Mouse (Mus musculus) C2C12 (cell line): ENCODE data around the gene Med12l. TPM values are rescaled to one million over a fixed set of nuclear protein-coding genes. Genes with fewer than 3 reads are reported as not detected.

Experiments
- H3K27me3 ChIP-seq: one replicate; pipeline ENCODE4 v1.6.1; 2011; ENCODE audit not compliant: control insufficient read depth, insufficient read depth, insufficient read length
- H3K36me3 ChIP-seq: one replicate; pipeline ENCODE4 v1.6.1; 2011; ENCODE audit not compliant: control insufficient read depth, insufficient read depth
- H3K4me3 ChIP-seq: one replicate; pipeline ENCODE4 v1.5.1; 2011; ENCODE audit warnings: mild to moderate bottlenecking, control low read depth; ENCODE audit not compliant: poor library complexity, insufficient read depth, severe bottlenecking
- H3K79me2 ChIP-seq: one replicate; pipeline ENCODE4 v1.6.1; 2011; ENCODE audit not compliant: control insufficient read depth, insufficient read depth
- H3K79me3 ChIP-seq: one replicate; pipeline ENCODE4 v1.6.1; 2011; ENCODE audit warnings: low read depth, control low read depth
- H3ac ChIP-seq: one replicate; pipeline ENCODE3; 2011; ENCODE audit warnings: low read depth; ENCODE audit not compliant: control insufficient read depth, insufficient read length
- CEBPB ChIP-seq: IDR thresholded peaks from one replicate; pipeline ENCODE4 v1.6.1; 2011; ENCODE audit warnings: low read depth, mild to moderate bottlenecking, control low read depth, moderate library complexity
- CTCF ChIP-seq: IDR thresholded peaks from one replicate; pipeline ENCODE4 v1.5.1; 2011; ENCODE audit not compliant: control insufficient read depth, insufficient read depth, insufficient read length
- FOSL1 ChIP-seq: IDR thresholded peaks from one replicate; pipeline ENCODE4 v1.8.0; 2011; ENCODE audit warnings: mild to moderate bottlenecking, low read length; ENCODE audit not compliant: poor library complexity, insufficient read depth, severe bottlenecking
- MAX ChIP-seq: IDR thresholded peaks from one replicate; pipeline ENCODE4 v1.6.1; 2011; ENCODE audit warnings: mild to moderate bottlenecking, control low read depth
- MYOD1 ChIP-seq: IDR thresholded peaks from one replicate; pipeline ENCODE4 v1.6.1; 2011; ENCODE audit warnings: low read depth; ENCODE audit not compliant: control insufficient read depth, insufficient read length
- MYOG ChIP-seq: IDR thresholded peaks from one replicate; pipeline ENCODE4 v1.6.1; 2011; ENCODE audit not compliant: control insufficient read depth, insufficient read length; ENCODE audit errors: extremely low read depth
- USF1 ChIP-seq: IDR thresholded peaks from one replicate; pipeline ENCODE4 v1.6.1; 2011; ENCODE audit warnings: low read depth, mild to moderate bottlenecking, control low read depth, moderate library complexity
- polyA plus RNA-seq: library from polyadenylated mRNA; unstranded; fragments of >200 nt; fragmentation: generic; extraction: Trizol; gene quantifications from one replicate; pipeline ENCODE4 v1.2.1, GENCODE M21; 2012; ENCODE audit warnings: missing spikeins

Gene Med12l
- polyA plus RNA-seq, 1 experiment, result not detected

GRCm38 (mm10) chr3:59185662-59186061 lies 180.0 kb downstream of the Med12l start:
- TF ChIP-seq USF1 (no peak), CTCF (no peak), MAX (no peak), MYOG (no peak), CEBPB (no peak), FOSL1 (no peak), MYOD1 (no peak)
- H3K79me3 ChIP-seq, result no peaks in the 10 kb centered on the region
- H3ac ChIP-seq, result no peak overlapping the region
- H3K27me3 ChIP-seq, result no peaks in the 10 kb centered on the region
- no peaks in the 10 kb centered on the region for H3K79me2 ChIP-seq
- H3K4me3 ChIP-seq, result no peak overlapping the region
- H3K36me3 ChIP-seq, result no peaks in the 10 kb centered on the region

GRCm38 (mm10) chr3:59187336-59187735 lies 181.7 kb downstream of the Med12l start:
- no peaks in the 10 kb centered on the region for H3K27me3 ChIP-seq
- no peaks in the 10 kb centered on the region for H3K79me2 ChIP-seq
- no peak overlapping the region for H3ac ChIP-seq
- TF ChIP-seq FOSL1 (no peak), MAX (no peak), CEBPB (no peak), CTCF (no peak), USF1 (no peak), MYOD1 (no peak), MYOG (no peak)
- no peaks in the 10 kb centered on the region for H3K79me3 ChIP-seq
- H3K36me3 ChIP-seq, result no peaks in the 10 kb centered on the region
- no peak overlapping the region for H3K4me3 ChIP-seq

- Histone ChIP-seq H3K4me3 (no peak overlapping the region), H3ac (no peak overlapping the region), H3K27me3 (no peaks in the 10 kb centered on the region), H3K36me3 (no peaks in the 10 kb centered on the region), H3K79me3 (no peaks in the 10 kb centered on the region), H3K79me2 (no peaks in the 10 kb centered on the region)
- TF ChIP-seq MYOG (no peak), MAX (no peak), CTCF (no peak), MYOD1 (no peak), CEBPB (no peak), FOSL1 (no peak), USF1 (no peak)
Observed at GRCm38 (mm10) chr3:59191674-59192073, 186.0 kb downstream of the Med12l start.

- no peak for TF ChIP-seq MYOG
- TF ChIP-seq MYOD1, result no peak
- TF ChIP-seq USF1, result no peak
- TF ChIP-seq CEBPB, result no peak
- no peak for TF ChIP-seq CTCF
- no peak for TF ChIP-seq FOSL1
- no peak for TF ChIP-seq MAX
- Histone ChIP-seq H3K4me3 (no peak overlapping the region), H3K27me3 (no peaks in the 10 kb centered on the region), H3ac (no peak overlapping the region), H3K36me3 (no peaks in the 10 kb centered on the region), H3K79me3 (no peaks in the 10 kb centered on the region), H3K79me2 (no peaks in the 10 kb centered on the region)
Observed at GRCm38 (mm10) chr3:59194099-59194498, 188.5 kb downstream of the Med12l start.

GRCm38 (mm10) chr3:59194938-59195337 lies 189.3 kb downstream of the Med12l start, which contains the start of gene Gpr87:
Gpr87 (minus strand) TSS chr3:59195104.
- TF ChIP-seq USF1, result no peak
- TF ChIP-seq MAX, result no peak
- no peak for TF ChIP-seq CTCF
- no peak for TF ChIP-seq MYOD1
- TF ChIP-seq CEBPB, result no peak
- no peak for TF ChIP-seq FOSL1
- TF ChIP-seq MYOG, result no peak
- H3K79me2 ChIP-seq, result no peaks in the 10 kb centered on the region
- no peaks in the 10 kb centered on the region for H3K36me3 ChIP-seq
- no peak within 1 kb of the TSS for H3ac ChIP-seq
- no peaks in the 10 kb centered on the region for H3K27me3 ChIP-seq
- H3K79me3 ChIP-seq, result no peaks in the 10 kb centered on the region
- no peak within 1 kb of the TSS for H3K4me3 ChIP-seq

GRCm38 (mm10) chr3:59197329-59197948 lies 191.8 kb downstream of the Med12l start:
- no peak overlapping the region for H3ac ChIP-seq
- H3K4me3 ChIP-seq, result no peak overlapping the region
- no peaks in the 10 kb centered on the region for H3K79me2 ChIP-seq
- H3K36me3 ChIP-seq, result no peaks in the 10 kb centered on the region
- no peak for TF ChIP-seq FOSL1
- H3K27me3 ChIP-seq, result no peaks in the 10 kb centered on the region
- no peaks in the 10 kb centered on the region for H3K79me3 ChIP-seq
